Mouse (Mus musculus): Measurements from ENCODE around the gene Psmb9. TPM values are rescaled to one million over a fixed set of nuclear protein-coding genes. Genes with fewer than 3 reads are reported as not detected.
A peak's percentile ranks its signal among the peaks of the same experiment; 100 is the strongest.

The Psmb9 gene
- polyA plus RNA-seq, 1 experiment from 2014 or later: 4.0 TPM

- H3K9ac ChIP-seq (ENCODE audit: low read depth, low read length): peak within 1 kb of the TSS; percentile 37; the same call in 1 of the 2 replicates
- 5% methylated on average over 41 of the region's 41 CpGs for WGBS
- ATAC-seq (replicated peaks; ENCODE audit: low FRiP score): no peak; the same call in 1 of the 2 replicates
Observed at GRCm38 (mm10) chr17:34196941-34197894, 9.7 kb upstream of the Psmb9 start, which contains the start of gene Psmb8. Gene Psmb8 (plus strand): TSS chr17:34197721.

DNA sequence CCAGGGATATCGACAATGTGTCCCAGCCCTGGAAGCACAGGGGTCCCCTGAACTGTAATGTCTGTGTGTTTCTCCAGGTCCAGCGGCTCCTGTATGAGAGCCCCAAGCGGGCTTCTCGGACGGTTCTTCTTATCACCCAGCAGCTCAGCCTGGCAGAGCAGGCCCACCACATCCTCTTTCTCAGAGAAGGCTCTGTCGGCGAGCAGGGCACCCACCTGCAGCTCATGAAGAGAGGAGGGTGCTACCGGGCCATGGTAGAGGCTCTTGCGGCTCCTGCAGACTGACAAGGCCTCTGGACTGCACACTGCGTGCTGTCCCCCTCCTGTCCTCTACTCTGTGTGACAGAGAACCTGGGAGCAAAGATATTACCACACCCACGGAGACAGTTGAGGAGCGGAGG is 8.9 kb upstream of the Psmb9 start:
- ATAC-seq (replicated peaks; ENCODE audit: low FRiP score) (no peak), DNase-seq (ENCODE audit: low spot score) (no peak)
- WGBS: 27% methylated on average over 12 of the region's 12 CpGs
- Histone ChIP-seq H3K36me3 (ENCODE audit: control insufficient read depth, insufficient read depth, low read length) (no peaks in the 10 kb centered on the region), H3K4me2 (no peak overlapping the region), H3K27ac (ENCODE audit: low read depth, low read length) (no peak overlapping the region), H3K9ac (ENCODE audit: low read depth, low read length) (no peak overlapping the region), H3K4me1 (replicated peaks; ENCODE audit: control insufficient read depth, insufficient read depth, low read length) (peaks cover 11% of the 10 kb centered on the region), H3K9me3 (ENCODE audit: control insufficient read depth, low read length) (no peaks in the 10 kb centered on the region), H3K4me3 (ENCODE audit: low read depth, low read length) (no peak overlapping the region), H3K27me3 (replicated peaks; ENCODE audit: control insufficient read depth, insufficient read depth, low read length) (peaks cover 86% of the 10 kb centered on the region)

More at GRCm38 (mm10) chr17:34196941-34197894, 9.7 kb upstream of the Psmb9 start, which contains the start of gene Psmb8:
- Histone ChIP-seq H3K4me1 (replicated peaks; ENCODE audit: control insufficient read depth, insufficient read depth, low read length) (peaks cover 11% of the 10 kb centered on the region), H3K4me3 (ENCODE audit: low read depth, low read length) (peak within 1 kb of the TSS; percentile 46), H3K27ac (ENCODE audit: low read depth, low read length) (no peak within 1 kb of the TSS), H3K36me3 (ENCODE audit: control insufficient read depth, insufficient read depth, low read length) (no peaks in the 10 kb centered on the region), H3K9me3 (ENCODE audit: control insufficient read depth, low read length) (no peaks in the 10 kb centered on the region), H3K4me2 (peak within 1 kb of the TSS; percentile 63), H3K27me3 (replicated peaks; ENCODE audit: control insufficient read depth, insufficient read depth, low read length) (peaks cover 79% of the 10 kb centered on the region)
- peak; percentile 73 for DNase-seq (ENCODE audit: low spot score)

DNA sequence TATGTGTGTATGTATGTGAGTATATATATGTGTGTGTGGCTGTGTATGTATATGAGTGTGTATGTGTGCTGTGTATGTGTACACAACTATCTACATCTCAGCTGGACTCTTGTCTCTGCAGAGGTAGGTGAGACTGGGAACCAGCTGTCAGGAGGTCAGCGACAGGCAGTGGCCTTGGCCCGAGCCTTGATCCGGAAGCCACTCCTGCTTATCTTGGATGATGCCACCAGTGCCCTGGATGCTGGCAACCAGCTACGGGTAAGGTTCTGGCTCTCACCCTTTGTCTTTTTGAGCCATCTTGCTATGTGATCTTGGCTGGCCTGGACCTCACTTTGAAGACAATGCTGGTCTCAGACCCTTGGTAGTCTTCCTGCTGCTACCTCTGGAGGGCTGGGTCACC is 7.2 kb upstream of the Psmb9 start:
- Histone ChIP-seq H3K27me3 (replicated peaks; ENCODE audit: control insufficient read depth, insufficient read depth, low read length) (peaks cover 95% of the 10 kb centered on the region), H3K4me3 (ENCODE audit: low read depth, low read length) (no peak overlapping the region), H3K9me3 (ENCODE audit: control insufficient read depth, low read length) (no peaks in the 10 kb centered on the region), H3K36me3 (ENCODE audit: control insufficient read depth, insufficient read depth, low read length) (no peaks in the 10 kb centered on the region), H3K27ac (ENCODE audit: low read depth, low read length) (no peak overlapping the region), H3K9ac (ENCODE audit: low read depth, low read length) (no peak overlapping the region), H3K4me1 (replicated peaks; ENCODE audit: control insufficient read depth, insufficient read depth, low read length) (peaks cover 11% of the 10 kb centered on the region), H3K4me2 (no peak overlapping the region)
- no peak for DNase-seq (ENCODE audit: low spot score)
- no peak for ATAC-seq (replicated peaks; ENCODE audit: low FRiP score)
- WGBS: 70% methylated on average over 4 of the region's 4 CpGs

GRCm38 (mm10) chr17:34193468-34193867 is 5.9 kb upstream of the Psmb9 start:
- Histone ChIP-seq H3K9ac (ENCODE audit: low read depth, low read length) (no peak overlapping the region), H3K27me3 (replicated peaks; ENCODE audit: control insufficient read depth, insufficient read depth, low read length) (peaks cover 95% of the 10 kb centered on the region), H3K36me3 (ENCODE audit: control insufficient read depth, insufficient read depth, low read length) (no peaks in the 10 kb centered on the region), H3K9me3 (ENCODE audit: control insufficient read depth, low read length) (no peaks in the 10 kb centered on the region), H3K27ac (ENCODE audit: low read depth, low read length) (no peak overlapping the region), H3K4me3 (ENCODE audit: low read depth, low read length) (no peak overlapping the region), H3K4me1 (replicated peaks; ENCODE audit: control insufficient read depth, insufficient read depth, low read length) (peaks cover 11% of the 10 kb centered on the region), H3K4me2 (no peak overlapping the region)
- ATAC-seq (replicated peaks; ENCODE audit: low FRiP score) (no peak), DNase-seq (ENCODE audit: low spot score) (no peak)
- WGBS: 44% methylated on average over 8 of the region's 8 CpGs

DNA sequence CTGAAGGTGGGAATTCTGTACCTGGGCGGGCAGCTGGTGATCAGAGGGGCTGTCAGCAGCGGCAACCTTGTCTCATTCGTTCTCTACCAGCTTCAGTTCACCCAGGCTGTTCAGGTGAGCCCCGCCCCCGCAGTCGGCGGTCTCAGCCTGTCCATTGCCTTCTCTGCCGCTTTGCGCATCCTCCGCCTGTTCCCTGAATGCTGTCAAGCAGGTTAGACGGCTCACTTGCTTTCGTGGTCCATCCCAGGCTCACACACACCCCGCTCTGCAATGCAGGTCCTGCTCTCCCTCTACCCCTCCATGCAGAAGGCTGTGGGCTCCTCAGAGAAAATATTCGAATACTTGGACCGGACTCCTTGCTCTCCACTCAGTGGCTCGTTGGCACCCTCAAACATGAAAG is 5.3 kb upstream of the Psmb9 start:
- peaks cover 94% of the 10 kb centered on the region for H3K27me3 ChIP-seq (replicated peaks; ENCODE audit: control insufficient read depth, insufficient read depth, low read length)
- WGBS: 24% methylated on average over 16 of the region's 16 CpGs
- DNase-seq (ENCODE audit: low spot score): no peak

DNA sequence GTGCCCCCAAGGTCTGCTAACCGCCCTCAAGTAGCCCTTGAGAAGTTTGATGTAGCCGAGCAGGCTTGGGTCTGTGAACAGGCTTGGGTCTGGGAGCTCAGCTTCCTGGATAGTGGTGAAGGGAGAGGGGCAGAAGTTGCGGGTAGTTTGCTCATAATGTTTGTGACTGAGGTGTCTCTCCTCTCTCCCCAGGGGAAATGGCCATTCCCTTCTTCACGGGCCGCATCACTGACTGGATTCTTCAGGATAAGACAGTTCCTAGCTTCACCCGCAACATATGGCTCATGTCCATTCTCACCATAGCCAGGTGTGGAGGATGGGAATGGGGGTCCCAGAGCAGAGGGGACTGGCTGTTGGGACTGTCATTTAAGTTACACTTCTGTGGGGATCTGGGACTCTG is 1.4 kb upstream of the Psmb9 start:
- Histone ChIP-seq H3K4me3 (ENCODE audit: low read depth, low read length) (no peak overlapping the region), H3K27me3 (replicated peaks; ENCODE audit: control insufficient read depth, insufficient read depth, low read length) (peaks cover 77% of the 10 kb centered on the region), H3K36me3 (ENCODE audit: control insufficient read depth, insufficient read depth, low read length) (no peaks in the 10 kb centered on the region), H3K27ac (ENCODE audit: low read depth, low read length) (no peak overlapping the region), H3K9ac (ENCODE audit: low read depth, low read length) (no peak overlapping the region), H3K4me2 (no peak overlapping the region), H3K4me1 (replicated peaks; ENCODE audit: control insufficient read depth, insufficient read depth, low read length) (peaks cover 7% of the 10 kb centered on the region), H3K9me3 (ENCODE audit: control insufficient read depth, low read length) (no peaks in the 10 kb centered on the region)
- no peak for ATAC-seq (replicated peaks; ENCODE audit: low FRiP score)
- 67% methylated on average over 6 of the region's 6 CpGs for WGBS
- no peak for DNase-seq (ENCODE audit: low spot score)

More for the DNA sequence above, 5.3 kb upstream of the Psmb9 start:
- H3K9ac ChIP-seq (ENCODE audit: low read depth, low read length): no peak overlapping the region
- H3K4me3 ChIP-seq (ENCODE audit: low read depth, low read length): no peak overlapping the region
- no peak overlapping the region for H3K4me2 ChIP-seq
- no peak overlapping the region for H3K27ac ChIP-seq (ENCODE audit: low read depth, low read length)
- no peaks in the 10 kb centered on the region for H3K9me3 ChIP-seq (ENCODE audit: control insufficient read depth, low read length)
- H3K4me1 ChIP-seq (replicated peaks; ENCODE audit: control insufficient read depth, insufficient read depth, low read length): peaks cover 14% of the 10 kb centered on the region
- no peaks in the 10 kb centered on the region for H3K36me3 ChIP-seq (ENCODE audit: control insufficient read depth, insufficient read depth, low read length)
- ATAC-seq (replicated peaks; ENCODE audit: low FRiP score): no peak

DNA sequence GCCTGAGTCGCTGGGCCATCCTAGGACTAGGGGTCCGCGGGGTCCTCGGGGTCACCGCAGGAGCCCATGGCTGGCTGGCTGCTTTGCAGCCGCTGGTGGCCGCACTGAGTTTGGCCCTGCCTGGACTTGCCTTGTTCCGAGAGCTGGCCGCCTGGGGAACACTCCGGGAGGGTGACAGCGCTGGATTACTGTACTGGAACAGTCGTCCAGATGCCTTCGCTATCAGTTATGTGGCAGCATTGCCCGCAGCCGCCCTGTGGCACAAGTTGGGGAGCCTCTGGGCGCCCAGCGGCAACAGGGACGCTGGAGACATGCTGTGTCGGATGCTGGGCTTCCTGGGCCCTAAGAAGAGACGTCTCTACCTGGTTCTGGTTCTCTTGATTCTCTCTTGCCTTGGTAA is 446 bp upstream of the Psmb9 start:
- H3K27me3 ChIP-seq (replicated peaks; ENCODE audit: control insufficient read depth, insufficient read depth, low read length): peaks cover 72% of the 10 kb centered on the region
- H3K4me1 ChIP-seq (replicated peaks; ENCODE audit: control insufficient read depth, insufficient read depth, low read length): peaks cover 7% of the 10 kb centered on the region
- no peak overlapping the region for H3K27ac ChIP-seq (ENCODE audit: low read depth, low read length)
- 0 out of 2 replicates have a peak, but pooled peaks have one; percentile 2 for ATAC-seq (replicated peaks; ENCODE audit: low FRiP score)
- no peaks in the 10 kb centered on the region for H3K36me3 ChIP-seq (ENCODE audit: control insufficient read depth, insufficient read depth, low read length)
- peak overlapping the region; percentile 90 for H3K4me2 ChIP-seq
- peak overlapping the region; percentile 56 for H3K4me3 ChIP-seq (ENCODE audit: low read depth, low read length)
- DNase-seq (ENCODE audit: low spot score): no peak
- no peaks in the 10 kb centered on the region for H3K9me3 ChIP-seq (ENCODE audit: control insufficient read depth, low read length)
- 5% methylated on average over 20 of the region's 20 CpGs for WGBS
- peak overlapping the region; percentile 57 for H3K9ac ChIP-seq (ENCODE audit: low read depth, low read length)

DNA sequence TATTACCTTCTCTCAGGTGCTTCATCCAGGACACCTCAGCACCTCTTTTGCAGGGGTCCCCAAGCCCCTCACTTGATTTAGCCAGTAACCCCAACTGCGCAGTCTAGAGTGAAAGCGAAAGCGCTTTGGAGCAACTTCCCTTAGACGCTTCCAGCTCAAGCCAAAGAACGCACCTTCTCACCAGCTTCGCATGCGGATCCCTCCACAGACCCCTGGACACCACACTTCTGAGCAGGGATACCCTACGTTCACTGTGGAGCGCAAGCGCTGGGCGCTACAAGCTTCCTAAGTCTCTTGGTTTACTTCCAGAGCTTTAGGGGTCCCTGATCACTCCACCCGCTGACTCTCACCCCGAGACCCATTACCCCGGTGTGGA is 691 bp downstream of the Psmb9 start:
- peak overlapping the region; percentile 36 for H3K9ac ChIP-seq (ENCODE audit: low read depth, low read length)
- H3K27me3 ChIP-seq (replicated peaks; ENCODE audit: control insufficient read depth, insufficient read depth, low read length): peaks cover 61% of the 10 kb centered on the region
- 6% methylated on average over 14 of the region's 14 CpGs for WGBS

More for the DNA sequence above, 691 bp downstream of the Psmb9 start:
- Histone ChIP-seq H3K36me3 (ENCODE audit: control insufficient read depth, insufficient read depth, low read length) (no peaks in the 10 kb centered on the region), H3K4me2 (peak overlapping the region; percentile 90), H3K4me1 (replicated peaks; ENCODE audit: control insufficient read depth, insufficient read depth, low read length) (peaks cover 7% of the 10 kb centered on the region), H3K4me3 (ENCODE audit: low read depth, low read length) (peak overlapping the region; percentile 56), H3K27ac (ENCODE audit: low read depth, low read length) (no peak overlapping the region), H3K9me3 (ENCODE audit: control insufficient read depth, low read length) (no peaks in the 10 kb centered on the region)
- DNase-seq (ENCODE audit: low spot score): no peak
- peak; percentile 21; the same call in 1 of the 2 replicates for ATAC-seq (replicated peaks; ENCODE audit: low FRiP score)

Measured in liver, embryonic 11.5 days (tissue).